Mouse (Mus musculus) limb, embryonic 14.5 days (tissue): Measurements from ENCODE around the gene Akain1. TPM values are rescaled to one million over a fixed set of nuclear protein-coding genes. Genes with fewer than 3 reads are reported as not detected.
A peak's percentile ranks its signal among the peaks of the same experiment; 100 is the strongest.

ENCODE experiments used
- ATAC-seq: fragments of 200-750 bp; cut with Nextera tagmentation; 2 replicates; pipeline ENCODE4 v1.8.0; 2017; ENCODE audit warnings: low read depth, moderate number of reproducible peaks, moderate TSS enrichment; ENCODE audit not compliant: low FRiP score
- DNase-seq: peaks from one replicate; pipeline ENCODE4 v3.0.0-alpha.2; 2015; ENCODE audit warnings: low spot score
- H3K27ac ChIP-seq: fragments of 300-500 bp; sonication (generic); replicated peaks from 2 replicates; pipeline ENCODE4 v1.5.1; 2014; ENCODE audit warnings: low read depth, mild to moderate bottlenecking, low read length, moderate library complexity, mixed read lengths
- H3K27me3 ChIP-seq: fragments of 300-500 bp; sonication (generic); 2 replicates; pipeline ENCODE4 v1.6.1; 2014; ENCODE audit warnings: low read length, mixed read lengths; ENCODE audit not compliant: control insufficient read depth, insufficient read depth
- H3K36me3 ChIP-seq: fragments of 300-500 bp; sonication (generic); 2 replicates; pipeline ENCODE4 v1.6.1; 2014; ENCODE audit warnings: mild to moderate bottlenecking, low read length, moderate library complexity, mixed read lengths; ENCODE audit not compliant: control insufficient read depth, insufficient read depth
- H3K4me1 ChIP-seq: fragments of 300-500 bp; sonication (generic); 2 replicates; pipeline ENCODE4 v1.6.1; 2014; ENCODE audit warnings: antibody characterized with exemption, low read length, mixed read lengths; ENCODE audit not compliant: control insufficient read depth, insufficient read depth
- H3K4me2 ChIP-seq: fragments of 300-500 bp; sonication (generic); replicated peaks from 2 replicates; pipeline ENCODE4 v1.6.1; 2014; ENCODE audit warnings: low read depth, mild to moderate bottlenecking, low read length, moderate library complexity; ENCODE audit not compliant: severe bottlenecking
- H3K4me3 ChIP-seq: fragments of 300-500 bp; sonication (generic); replicated peaks from 2 replicates; pipeline ENCODE4 v1.5.1; 2014; ENCODE audit warnings: low read length
- H3K9ac ChIP-seq: fragments of 300-500 bp; sonication (generic); 2 replicates; pipeline ENCODE4 v1.6.1; 2014; ENCODE audit warnings: mild to moderate bottlenecking, low read depth, low read length, moderate library complexity; ENCODE audit not compliant: severe bottlenecking
- H3K9me3 ChIP-seq: fragments of 300-500 bp; sonication (generic); 2 replicates; pipeline ENCODE4 v1.6.1; 2016; ENCODE audit warnings: low read length; ENCODE audit not compliant: control insufficient read depth
- POLR2A ChIP-seq: fragments of 200-500 bp; IDR thresholded peaks from 2 replicates; pipeline ENCODE4 v1.8.0; 2012; ENCODE audit warnings: inconsistent platforms, mild to moderate bottlenecking, moderate library complexity, borderline replicate concordance; ENCODE audit not compliant: insufficient read depth, insufficient read length; ENCODE audit errors: extremely low read depth
- WGBS: fragments of 180-500 bp; shearing (Covaris S2); extraction: QIAGEN DNeasy Blood & Tissue Kit; methylation state at CpG from one replicate; pipeline ENCODE4 v1.1.7; 2014; 5-methylcytosine and 5-hydroxymethylcytosine counted together
- polyA plus RNA-seq, 2 experiments: library from polyadenylated mRNA; depleted of rRNA in 1 of 2; stranded (reverse) in 1 of 2; unstranded in 1 of 2; fragments of >200 nt; fragmentation: Nextera tagmentation in 1 of 2; extraction: Ambion mirVana in 1 of 2; gene quantifications; 2 replicates each; pipeline versions ENCODE4 v1.2.1 to v1.2.3; 2012 to 2014

Akain1 gene
- polyA plus RNA-seq, 2 experiments: not detected

DNA sequence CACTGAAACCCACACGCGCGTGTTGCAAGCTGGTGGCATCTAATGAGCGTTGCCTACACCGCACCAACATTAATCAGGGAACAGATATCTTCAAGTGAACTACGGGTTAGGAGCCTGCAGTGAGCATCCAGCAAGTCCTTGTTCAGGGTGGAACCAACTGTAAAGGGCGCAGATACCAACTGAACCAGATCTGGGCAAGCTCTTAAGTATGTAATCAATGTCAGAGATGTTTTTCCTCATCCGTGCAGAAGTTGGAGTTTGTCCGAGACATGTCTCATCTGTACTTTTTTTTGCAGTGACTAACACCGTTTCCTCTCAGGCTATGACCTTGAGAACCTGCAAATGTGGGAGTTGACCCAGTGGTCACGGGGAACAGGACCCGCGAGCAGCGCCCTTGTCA lies 640 bp upstream of the Akain1 start:
- no peak for ATAC-seq
- no peak overlapping the region for H3K9ac ChIP-seq
- no peak for DNase-seq
- peaks cover 43% of the 10 kb centered on the region for H3K27me3 ChIP-seq
- WGBS: 39% methylated on average over 14 of the region's 14 CpGs
- peak overlapping the region; percentile 65; the same call in 1 of the 2 replicates for H3K4me2 ChIP-seq
- no peaks in the 10 kb centered on the region for H3K4me1 ChIP-seq
- no peaks in the 10 kb centered on the region for H3K9me3 ChIP-seq
- no peaks in the 10 kb centered on the region for H3K36me3 ChIP-seq
- TF ChIP-seq POLR2A: no peak
- no peak overlapping the region for H3K27ac ChIP-seq
- peak overlapping the region; percentile 33 for H3K4me3 ChIP-seq

DNA sequence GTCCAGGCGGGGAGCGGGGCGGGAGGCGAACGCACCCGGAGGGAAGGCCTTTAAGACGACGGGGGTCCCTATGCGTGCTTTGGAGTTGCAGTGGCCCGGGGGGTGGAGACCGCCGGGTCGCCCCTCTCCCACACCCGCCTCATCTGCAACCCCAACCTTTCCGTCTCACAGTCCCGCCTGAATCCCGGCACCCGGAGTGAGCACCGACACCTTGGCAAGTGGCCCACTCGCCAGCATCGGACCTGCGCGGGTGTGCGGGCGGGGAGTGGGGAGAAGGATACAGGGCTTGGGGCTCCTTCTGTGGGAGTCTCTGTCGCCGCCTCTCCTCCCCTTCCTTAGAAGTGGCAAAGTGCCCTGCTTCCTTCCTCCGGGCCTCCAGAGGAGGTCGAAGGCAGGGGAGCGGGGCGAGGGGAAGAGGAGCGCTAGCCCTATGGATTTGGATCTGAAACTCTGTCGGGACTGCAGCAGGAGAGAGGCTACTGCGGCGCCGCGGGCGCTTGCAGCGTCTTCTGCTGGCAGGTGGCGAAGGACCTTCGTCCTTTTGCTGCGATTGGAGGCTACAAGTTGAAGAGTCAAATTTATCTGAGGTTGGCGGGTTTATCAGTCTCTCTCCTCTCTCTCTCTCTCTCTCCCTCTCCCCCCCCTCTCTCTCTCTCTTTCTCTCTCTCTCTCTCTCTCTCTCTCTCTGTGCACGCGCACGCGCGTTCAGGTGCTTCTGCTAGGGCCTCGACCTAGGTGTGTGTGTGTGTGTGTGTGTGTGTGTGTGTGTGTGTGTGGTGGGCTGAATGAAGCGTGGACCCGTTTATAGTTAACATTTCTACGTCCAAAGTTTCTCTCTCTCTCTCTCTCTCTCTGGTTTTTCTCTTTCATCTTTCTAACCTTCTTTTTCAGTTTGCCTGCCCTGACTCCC lies 700 bp downstream of the Akain1 start:
- 0 out of 2 replicates have a peak, but pooled peaks have one; percentile 30 for ATAC-seq
- Histone ChIP-seq H3K4me1 (no peaks in the 10 kb centered on the region), H3K4me3 (peak overlapping the region; percentile 33), H3K36me3 (no peaks in the 10 kb centered on the region), H3K9me3 (no peaks in the 10 kb centered on the region), H3K27ac (no peak overlapping the region), H3K9ac (no peak overlapping the region), H3K4me2 (peak overlapping the region; percentile 65), H3K27me3 (peaks cover 43% of the 10 kb centered on the region)
- 1% methylated on average over 47 of the region's 52 CpGs for WGBS
- TF ChIP-seq POLR2A: no peak
- no peak for DNase-seq

DNA sequence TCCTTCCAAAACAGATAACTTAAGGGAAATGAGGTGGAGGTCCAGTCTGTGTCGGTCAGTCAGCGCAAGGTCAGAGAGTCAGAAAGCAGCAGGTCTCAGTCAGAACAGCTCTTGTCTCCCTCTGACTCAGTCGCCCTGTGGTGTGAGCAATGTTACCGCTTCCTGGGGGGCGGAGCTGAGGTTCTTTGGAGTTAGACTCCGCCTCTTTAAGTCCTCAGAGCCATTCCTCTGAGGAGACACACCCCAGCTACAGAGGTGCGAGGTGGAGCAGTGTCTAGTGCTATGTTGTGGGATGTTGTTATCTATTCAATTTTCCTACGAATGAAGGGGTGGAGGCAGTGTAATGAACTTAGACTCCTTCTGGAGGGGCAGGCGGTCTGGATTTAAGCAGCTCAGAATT lies 1.9 kb downstream of the Akain1 start:
- TF ChIP-seq POLR2A: no peak
- H3K4me3 ChIP-seq: no peak overlapping the region
- no peaks in the 10 kb centered on the region for H3K9me3 ChIP-seq
- peaks cover 43% of the 10 kb centered on the region for H3K27me3 ChIP-seq
- no peak overlapping the region for H3K27ac ChIP-seq
- no peaks in the 10 kb centered on the region for H3K36me3 ChIP-seq
- H3K9ac ChIP-seq: no peak overlapping the region
- ATAC-seq (no peak), DNase-seq (no peak)
- WGBS: 9% methylated on average over 9 of the region's 9 CpGs
- no peaks in the 10 kb centered on the region for H3K4me1 ChIP-seq
- H3K4me2 ChIP-seq: no peak overlapping the region

DNA sequence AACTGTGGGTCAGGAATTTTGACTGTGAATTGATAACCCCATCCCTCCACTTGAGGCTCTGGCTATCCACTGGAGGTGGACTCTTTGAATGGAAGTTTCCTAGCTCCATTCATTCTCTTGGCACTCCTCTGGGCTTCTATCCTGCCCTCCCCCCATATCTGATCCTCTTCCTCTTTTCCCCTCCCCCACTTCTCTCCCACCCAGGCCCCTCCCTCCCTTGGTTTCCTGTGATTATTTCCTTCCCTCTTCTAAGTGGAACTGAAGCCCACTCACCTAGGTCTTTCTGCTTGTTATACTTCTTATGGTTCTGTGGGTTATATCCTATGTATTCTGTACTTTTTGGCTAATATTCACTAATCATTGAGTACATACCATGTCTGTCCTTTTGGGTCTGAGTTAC lies 9.6 kb downstream of the Akain1 start:
- no peaks in the 10 kb centered on the region for H3K4me1 ChIP-seq
- no peak overlapping the region for H3K4me2 ChIP-seq
- no peaks in the 10 kb centered on the region for H3K36me3 ChIP-seq
- H3K9ac ChIP-seq: no peak overlapping the region
- TF ChIP-seq POLR2A: no peak
- DNase-seq (no peak), ATAC-seq (no peak)
- no peak overlapping the region for H3K27ac ChIP-seq
- no peaks in the 10 kb centered on the region for H3K27me3 ChIP-seq
- no peaks in the 10 kb centered on the region for H3K9me3 ChIP-seq
- no peak overlapping the region for H3K4me3 ChIP-seq

DNA sequence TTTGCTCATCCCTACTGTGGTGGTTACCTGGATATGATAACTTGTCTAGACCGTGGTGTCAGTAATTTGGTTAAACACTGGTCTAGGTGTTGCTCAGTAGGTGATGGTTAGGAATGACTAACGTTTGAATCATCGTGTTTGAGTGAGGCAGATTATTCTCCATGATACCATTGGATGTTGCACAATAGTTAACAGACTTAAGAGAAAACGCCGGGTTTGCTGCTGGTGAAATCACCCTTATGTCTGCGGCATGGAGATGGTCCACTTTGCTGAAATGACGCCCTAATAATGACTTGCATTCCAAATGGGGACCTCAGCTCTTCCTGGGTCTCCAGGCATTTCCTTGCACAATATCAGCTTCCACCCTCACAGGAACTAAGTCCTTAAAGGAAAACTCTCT lies 22.6 kb downstream of the Akain1 start:
- Histone ChIP-seq H3K4me3 (no peak overlapping the region), H3K27me3 (no peaks in the 10 kb centered on the region), H3K9me3 (no peaks in the 10 kb centered on the region), H3K9ac (no peak overlapping the region), H3K4me2 (no peak overlapping the region), H3K36me3 (no peaks in the 10 kb centered on the region), H3K27ac (no peak overlapping the region), H3K4me1 (no peaks in the 10 kb centered on the region)
- TF ChIP-seq POLR2A: no peak
- 89% methylated on average over 7 of the region's 7 CpGs for WGBS
- DNase-seq (no peak), ATAC-seq (no peak)
